Mouse (Mus musculus): ENCODE measurements around the gene Satb1. TPM values are rescaled to one million over a fixed set of nuclear protein-coding genes. Genes with fewer than 3 reads are reported as not detected.

Gene Satb1
- total RNA-seq, 1 experiment from 2014 or later = 64.2 TPM

DNA sequence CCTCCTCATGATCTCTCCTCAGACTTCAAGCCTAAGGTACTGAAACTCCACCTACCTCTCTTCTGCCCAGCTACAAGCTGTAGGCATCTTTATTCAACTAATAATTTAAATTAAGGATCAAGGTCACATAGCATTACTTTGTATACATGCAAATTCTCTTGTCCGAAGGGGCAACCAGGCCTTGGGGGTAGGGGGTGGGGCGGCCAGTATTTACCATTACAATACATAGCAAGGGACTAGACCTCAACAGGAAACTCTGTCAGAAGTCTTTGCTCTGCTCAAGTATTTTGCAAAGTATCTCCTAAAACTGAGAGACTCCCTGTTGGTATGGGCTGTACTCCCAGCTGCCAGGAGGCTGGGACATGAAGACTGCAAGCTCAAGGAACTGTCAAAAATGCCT is 137.8 kb downstream of the Satb1 start:
- no peak for ATAC-seq (replicated peaks; ENCODE audit: insufficient number of reproducible peaks, low FRiP score, low TSS enrichment, poor library complexity, severe bottlenecking)

DNA sequence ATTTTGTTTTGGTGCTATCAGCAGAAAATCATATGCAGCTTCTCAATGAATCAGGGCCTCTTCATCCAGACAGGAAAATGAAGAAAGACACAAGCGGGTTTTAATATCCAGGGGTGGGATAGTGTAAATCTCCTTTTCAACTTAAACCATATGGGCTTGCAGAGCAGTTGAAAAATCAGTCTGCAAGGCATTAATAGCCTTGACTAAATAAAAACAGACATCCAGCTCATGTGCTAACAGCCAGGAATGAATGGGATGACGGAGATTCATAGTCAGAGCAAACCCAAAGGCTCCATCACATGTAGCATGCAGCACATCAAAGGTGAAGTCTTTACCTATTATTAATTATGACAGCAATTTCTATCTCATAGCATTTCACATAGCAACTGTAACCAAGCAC is 142.6 kb downstream of the Satb1 start:
- no peak for ATAC-seq (replicated peaks; ENCODE audit: insufficient number of reproducible peaks, low FRiP score, low TSS enrichment, poor library complexity, severe bottlenecking)

DNA sequence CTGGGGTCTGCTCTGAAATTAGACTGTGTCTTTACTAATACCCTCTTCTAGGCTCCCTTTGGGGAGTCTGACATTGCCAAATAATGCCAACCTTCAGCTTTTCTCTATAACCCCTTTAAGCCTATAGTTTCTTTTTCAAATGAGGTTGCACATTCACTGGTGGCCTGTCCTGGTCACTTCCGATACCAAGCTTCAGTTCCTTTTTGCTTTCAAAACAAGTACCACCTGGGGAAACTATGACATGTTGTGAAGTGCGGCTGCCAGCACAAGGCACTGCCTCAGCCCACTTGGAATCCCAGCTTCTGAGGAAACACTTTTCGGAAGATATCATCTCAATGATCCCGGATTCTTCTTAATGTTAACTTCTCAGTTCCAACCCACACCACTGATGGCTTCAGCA is 145.9 kb downstream of the Satb1 start:
- ATAC-seq (replicated peaks; ENCODE audit: insufficient number of reproducible peaks, low FRiP score, low TSS enrichment, poor library complexity, severe bottlenecking) = no peak
